Mouse (Mus musculus) liver, adult 2 months (tissue): ENCODE results near the gene Tm7sf2. TPM values are rescaled to one million over a fixed set of nuclear protein-coding genes. Genes with fewer than 3 reads are reported as not detected.
A peak's percentile ranks its signal among the peaks of the same experiment; 100 is the strongest.

ENCODE experiments used
- DNase-seq: peaks from one replicate; pipeline ENCODE4 v3.0.0-alpha.2; 2011; ENCODE audit warnings: low read depth, low spot score; ENCODE audit errors: extremely low read depth
- H3K27ac ChIP-seq: fragments of 200-500 bp; replicated peaks from 2 replicates; pipeline ENCODE4 v1.5.1; 2012; ENCODE audit warnings: low read depth, mild to moderate bottlenecking, control low read depth, inconsistent platforms, low read length; ENCODE audit not compliant: insufficient read depth
- H3K27me3 ChIP-seq: fragments of 200-500 bp; 2 replicates; pipeline ENCODE4 v1.6.1; 2012; ENCODE audit warnings: mild to moderate bottlenecking, moderate library complexity, low read length, inconsistent platforms; ENCODE audit not compliant: control insufficient read depth, insufficient read depth
- H3K36me3 ChIP-seq: fragments of 200-500 bp; 2 replicates; pipeline ENCODE4 v1.6.1; 2012; ENCODE audit warnings: low read length, inconsistent platforms; ENCODE audit not compliant: control insufficient read depth, insufficient read depth
- H3K4me1 ChIP-seq: fragments of 200-500 bp; 2 replicates; pipeline ENCODE4 v1.6.1; 2011; ENCODE audit warnings: low read length; ENCODE audit not compliant: control insufficient read depth, insufficient read depth
- H3K4me3 ChIP-seq: fragments of 200-500 bp; 2 replicates; pipeline ENCODE4 v1.5.1; 2011; ENCODE audit warnings: low read depth, mild to moderate bottlenecking, control low read depth, low read length, moderate library complexity; ENCODE audit not compliant: insufficient read depth
- H3K79me2 ChIP-seq: fragments of 200-500 bp; 2 replicates; pipeline ENCODE4 v1.6.1; 2012; ENCODE audit warnings: inconsistent platforms, mild to moderate bottlenecking, low read length, moderate library complexity; ENCODE audit not compliant: control insufficient read depth, insufficient read depth
- H3K9ac ChIP-seq: fragments of 200-500 bp; 2 replicates; pipeline ENCODE4 v1.6.1; 2012; ENCODE audit warnings: low read depth, mild to moderate bottlenecking, control low read depth, inconsistent platforms, low read length
- CTCF ChIP-seq: fragments of 200-500 bp; IDR thresholded peaks from 2 replicates; pipeline ENCODE4 v1.5.1; 2011; ENCODE audit warnings: low read depth, low read length, control low read depth
- POLR2A ChIP-seq: fragments of 200-500 bp; IDR thresholded peaks from 2 replicates; pipeline ENCODE4 v1.6.1; 2011; ENCODE audit warnings: low read length, control low read depth; ENCODE audit not compliant: insufficient read depth; ENCODE audit errors: extremely low read depth
- WGBS: fragments of 180-500 bp; shearing (Covaris S2); methylation state at CpG from one replicate; pipeline ENCODE4 v1.1.7; 2018; 5-methylcytosine and 5-hydroxymethylcytosine counted together
- polyA plus RNA-seq: library from polyadenylated mRNA; depleted of rRNA; stranded (reverse); fragments of >200 nt; gene quantifications from 2 replicates; pipeline ENCODE4 v1.2.3, GENCODE M21; 2012
- total RNA-seq: library from RNA; depleted of rRNA; stranded (reverse); fragments of >200 nt; gene quantifications from 2 replicates; pipeline ENCODE4 v1.2.3, GENCODE M21; 2014

The Tm7sf2 gene
- total and polyA plus RNA-seq, 2 experiments: 185 to 503 TPM

DNA sequence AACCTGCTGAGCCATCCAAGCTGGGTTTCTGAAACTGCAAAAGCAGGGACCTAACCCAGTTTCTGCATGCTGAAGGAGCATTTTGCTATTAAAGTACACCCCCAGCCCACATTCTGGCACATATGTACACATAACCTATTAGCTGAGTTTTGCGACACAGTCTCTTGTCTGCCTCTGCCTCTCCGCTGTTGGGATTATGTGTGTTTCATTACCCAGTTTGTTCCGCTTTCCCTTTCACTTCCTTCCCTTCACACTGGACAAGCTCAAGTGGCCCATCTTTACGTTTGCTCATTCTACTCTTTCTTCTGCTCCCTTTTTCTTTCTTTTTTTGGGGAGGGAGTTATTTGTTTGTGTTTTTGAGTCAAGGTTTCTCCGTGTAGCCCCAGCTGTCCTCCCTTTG is 5.7 kb upstream of the Tm7sf2 start:
- Histone ChIP-seq H3K36me3 (no peaks in the 10 kb centered on the region; the same call in 1 of the 2 replicates), H3K4me3 (no peak overlapping the region), H3K27ac (no peak overlapping the region), H3K9ac (no peak overlapping the region), H3K27me3 (no peaks in the 10 kb centered on the region), H3K4me1 (peaks cover 5% of the 10 kb centered on the region), H3K79me2 (peaks cover 6% of the 10 kb centered on the region; the same call in 1 of the 2 replicates)
- no peak for DNase-seq
- TF ChIP-seq POLR2A: no peak
- no peak for TF ChIP-seq CTCF
- 90% methylated on average over 5 of the region's 5 CpGs for WGBS

DNA sequence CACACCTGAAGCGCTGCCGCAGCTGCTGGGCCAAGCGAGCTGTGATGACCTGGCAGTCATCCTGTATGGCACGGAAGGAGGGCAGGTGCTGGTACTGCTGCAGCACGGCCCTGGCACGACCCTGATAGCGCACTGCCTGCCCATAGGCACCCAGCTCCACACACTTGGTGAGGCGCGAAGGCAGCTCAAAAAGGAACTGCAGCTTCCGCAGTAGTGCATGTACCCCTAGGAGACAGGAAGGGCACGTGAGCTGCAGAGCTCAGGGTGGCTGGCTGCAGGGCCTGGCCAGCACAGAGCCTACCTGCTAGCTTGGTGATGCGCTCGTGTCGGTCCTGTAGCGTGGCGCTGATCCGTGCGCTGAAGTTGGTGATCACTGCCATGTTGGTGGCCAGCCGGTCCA is 3.1 kb upstream of the Tm7sf2 start:
- 96% methylated on average over 19 of the region's 19 CpGs for WGBS
- H3K27ac ChIP-seq: no peak overlapping the region
- H3K36me3 ChIP-seq: no peaks in the 10 kb centered on the region; the same call in 1 of the 2 replicates
- H3K27me3 ChIP-seq: no peaks in the 10 kb centered on the region
- DNase-seq: no peak
- no peak for TF ChIP-seq POLR2A
- TF ChIP-seq CTCF: no peak
- H3K79me2 ChIP-seq: peaks cover 7% of the 10 kb centered on the region; the same call in 1 of the 2 replicates
- no peak overlapping the region for H3K9ac ChIP-seq
- H3K4me3 ChIP-seq: no peak overlapping the region
- peaks cover 10% of the 10 kb centered on the region for H3K4me1 ChIP-seq

DNA sequence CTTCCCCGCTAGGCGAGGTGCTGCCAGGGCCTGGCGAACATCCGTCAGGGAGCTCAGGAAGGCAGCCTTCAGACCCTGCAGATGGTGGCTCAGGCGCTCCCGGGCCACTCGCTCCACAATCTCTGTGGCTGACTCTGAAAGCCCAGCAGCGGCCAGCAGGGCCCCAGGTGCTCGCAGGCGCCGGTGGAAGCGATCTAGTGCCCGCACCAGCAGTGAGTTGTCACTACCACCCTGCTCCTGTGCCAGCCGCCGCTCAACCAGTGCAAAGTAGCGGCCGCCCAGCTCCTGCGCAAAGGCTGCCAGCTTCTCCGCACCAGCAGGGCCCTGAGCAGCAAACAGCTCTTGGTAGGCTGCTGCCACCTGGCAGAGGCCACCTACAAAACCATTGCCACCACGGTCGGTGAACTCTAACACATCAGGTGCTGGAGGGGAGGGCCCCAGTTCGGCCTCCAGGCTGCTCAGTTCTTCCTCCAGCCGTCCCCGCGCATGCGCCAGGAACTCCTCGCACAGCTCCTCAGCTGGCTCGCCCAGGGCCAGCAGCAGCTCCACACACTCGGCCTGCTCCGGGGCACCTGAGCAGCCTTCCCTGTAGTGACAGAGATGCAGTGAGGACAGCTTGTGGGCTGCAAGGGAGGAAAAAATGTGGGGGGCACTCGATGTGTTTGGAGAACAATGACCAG is 2.5 kb upstream of the Tm7sf2 start:
- Histone ChIP-seq H3K9ac (no peak overlapping the region), H3K36me3 (no peaks in the 10 kb centered on the region; the same call in 1 of the 2 replicates), H3K4me3 (no peak overlapping the region), H3K4me1 (peaks cover 12% of the 10 kb centered on the region), H3K27ac (no peak overlapping the region), H3K79me2 (peaks cover 5% of the 10 kb centered on the region; the same call in 1 of the 2 replicates), H3K27me3 (no peaks in the 10 kb centered on the region)
- 93% methylated on average over 31 of the region's 31 CpGs for WGBS
- DNase-seq: no peak
- TF ChIP-seq POLR2A (no peak), CTCF (no peak)

DNA sequence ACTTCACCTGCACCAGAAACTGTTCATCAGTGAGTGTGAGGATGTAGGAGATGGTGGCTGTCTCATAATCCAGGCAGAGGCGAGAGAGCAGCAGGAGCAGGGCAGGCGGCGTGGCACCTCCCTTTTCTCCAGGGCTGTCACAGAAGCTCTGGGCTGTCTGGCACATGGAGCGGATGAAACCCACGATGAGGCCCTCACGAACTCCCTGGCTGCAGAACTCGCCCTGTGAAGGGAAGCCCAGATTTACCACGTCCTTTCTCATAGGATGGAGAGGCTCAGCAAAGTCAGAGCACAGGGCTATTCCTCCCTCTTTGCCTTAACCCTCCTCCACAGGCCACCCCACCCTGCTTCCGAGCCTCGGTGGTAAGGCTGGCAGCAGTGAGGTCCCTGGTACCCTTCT is 1.7 kb upstream of the Tm7sf2 start:
- H3K9ac ChIP-seq: no peak overlapping the region
- no peak overlapping the region for H3K4me3 ChIP-seq

DNA sequence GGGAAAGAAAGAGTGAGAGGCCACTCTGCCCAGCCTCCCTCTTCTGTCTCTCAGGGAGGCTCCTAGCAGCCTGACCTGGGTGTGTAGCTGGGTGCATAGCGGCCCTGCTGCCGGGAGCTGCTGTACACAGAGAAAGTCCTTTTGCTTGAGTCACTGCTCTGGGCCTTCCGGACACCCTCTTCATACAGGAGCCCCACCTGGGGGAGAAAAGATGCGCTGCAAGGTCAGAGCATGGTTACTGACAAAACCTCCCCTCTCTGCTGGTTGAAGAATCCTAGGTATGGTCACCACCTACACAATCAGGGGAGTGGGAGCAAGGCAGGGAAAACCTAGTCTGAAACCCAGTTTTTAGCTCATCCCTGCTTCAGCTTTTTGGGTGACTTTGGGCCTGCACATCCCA is 778 bp upstream of the Tm7sf2 start:
- no peak for DNase-seq
- TF ChIP-seq CTCF (no peak), POLR2A (no peak)
- H3K27ac ChIP-seq: no peak overlapping the region

More for the DNA sequence above, 1.7 kb upstream of the Tm7sf2 start:
- Histone ChIP-seq H3K79me2 (peaks cover 5% of the 10 kb centered on the region; the same call in 1 of the 2 replicates), H3K27ac (no peak overlapping the region), H3K4me1 (peaks cover 12% of the 10 kb centered on the region), H3K36me3 (no peaks in the 10 kb centered on the region; the same call in 1 of the 2 replicates), H3K27me3 (no peaks in the 10 kb centered on the region)
- no peak for DNase-seq
- TF ChIP-seq CTCF (no peak), POLR2A (no peak)
- WGBS: 94% methylated on average over 10 of the region's 10 CpGs

DNA sequence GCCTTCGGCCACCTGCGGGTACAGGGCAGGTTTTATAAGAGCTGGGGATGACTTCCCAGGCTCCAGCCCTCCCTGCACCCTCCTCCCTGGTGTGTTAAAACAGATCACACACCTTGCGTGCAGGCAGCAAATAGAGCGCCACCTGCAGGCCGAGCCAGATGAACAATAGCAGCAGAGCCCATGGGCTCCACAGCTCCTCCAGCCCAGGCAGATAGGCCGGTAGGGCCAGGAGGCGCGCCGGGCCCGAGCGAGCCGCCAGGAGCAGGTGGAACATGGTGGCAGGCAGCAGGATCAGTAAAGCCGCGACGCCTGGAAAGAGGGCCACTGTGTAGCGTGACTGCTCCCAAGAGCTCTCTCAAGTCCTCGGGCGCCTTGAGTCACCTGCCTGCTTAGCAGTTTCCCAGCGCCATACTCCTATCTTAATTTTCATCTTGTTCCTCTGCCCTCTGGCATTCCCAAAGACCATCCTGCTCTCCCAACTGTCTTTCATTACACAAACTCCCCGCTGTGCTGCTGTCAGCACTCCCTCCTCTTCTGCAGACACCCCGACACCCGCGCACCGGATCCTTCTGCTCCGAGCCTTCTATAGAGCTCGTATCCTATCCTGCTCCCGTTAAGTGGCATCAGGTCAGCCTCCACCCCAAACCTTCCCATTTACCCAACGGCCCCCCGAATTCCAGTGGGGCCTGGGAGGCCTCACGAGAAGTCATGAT is 1.0 kb downstream of the Tm7sf2 start:
- DNase-seq: peak; percentile 70
- Histone ChIP-seq H3K79me2 (peaks cover 5% of the 10 kb centered on the region; the same call in 1 of the 2 replicates), H3K36me3 (no peaks in the 10 kb centered on the region; the same call in 1 of the 2 replicates), H3K9ac (peak overlapping the region; percentile 85), H3K27ac (peak overlapping the region; percentile 71), H3K4me3 (peak overlapping the region; percentile 74), H3K27me3 (no peaks in the 10 kb centered on the region), H3K4me1 (peaks cover 23% of the 10 kb centered on the region)
- TF ChIP-seq POLR2A (no peak), CTCF (peak; percentile 93)
- under 1% methylated on average over 30 of the region's 30 CpGs for WGBS

More for the DNA sequence above, 778 bp upstream of the Tm7sf2 start:
- 90% methylated on average over 4 of the region's 4 CpGs for WGBS
- Histone ChIP-seq H3K79me2 (peaks cover 5% of the 10 kb centered on the region; the same call in 1 of the 2 replicates), H3K4me3 (no peak overlapping the region), H3K27me3 (no peaks in the 10 kb centered on the region), H3K36me3 (no peaks in the 10 kb centered on the region; the same call in 1 of the 2 replicates), H3K9ac (no peak overlapping the region), H3K4me1 (peaks cover 12% of the 10 kb centered on the region)
